Mouse (Mus musculus) G1E (cell line): ENCODE results near the gene Proser3.
"Not testable (repeated sequence)": the region's sequence is repeated elsewhere in the genome, so short reads cannot be mapped to it uniquely, and the experiment has no call there.

Experiments
- CTCF ChIP-seq: IDR thresholded peaks from 2 replicates; pipeline ENCODE4 v1.5.1; 2012; ENCODE audit warnings: low read depth, low read length, inconsistent platforms, mixed read lengths
- GATA1 ChIP-seq: IDR thresholded peaks from 2 replicates; pipeline ENCODE4 v1.6.1; 2012; ENCODE audit warnings: borderline replicate concordance, low read length, inconsistent platforms, mixed read lengths
- GATA2 ChIP-seq: IDR thresholded peaks from 2 replicates; pipeline ENCODE4 v1.6.1; 2012; ENCODE audit warnings: low read depth, low read length, inconsistent platforms, borderline replicate concordance
- POLR2AphosphoS5 ChIP-seq: IDR thresholded peaks from 2 replicates; pipeline ENCODE4 v1.6.1; 2012; ENCODE audit warnings: low read depth, low read length, inconsistent platforms; ENCODE audit not compliant: insufficient replicate concordance
- TAL1 ChIP-seq: conservative IDR thresholded peaks from 2 replicates; pipeline ENCODE4 v1.6.1; 2012; ENCODE audit warnings: low read depth, low read length, inconsistent platforms, mixed read lengths

GRCm38 (mm10) chr7:30495506-30496042 is 56.5 kb downstream of the Proser3 start:
- TF ChIP-seq CTCF, TAL1, GATA2, GATA1, POLR2AphosphoS5: not testable (repeated sequence)
